Mouse (Mus musculus) embryo, embryonic 11.5 days (tissue): ENCODE data around the gene Gm10337.

Experiments used
- DNase-seq: peaks from one replicate; pipeline ENCODE4 v3.0.0-alpha.2; 2012; ENCODE audit warnings: low read depth, low spot score

The Gm10337 gene

DNA sequence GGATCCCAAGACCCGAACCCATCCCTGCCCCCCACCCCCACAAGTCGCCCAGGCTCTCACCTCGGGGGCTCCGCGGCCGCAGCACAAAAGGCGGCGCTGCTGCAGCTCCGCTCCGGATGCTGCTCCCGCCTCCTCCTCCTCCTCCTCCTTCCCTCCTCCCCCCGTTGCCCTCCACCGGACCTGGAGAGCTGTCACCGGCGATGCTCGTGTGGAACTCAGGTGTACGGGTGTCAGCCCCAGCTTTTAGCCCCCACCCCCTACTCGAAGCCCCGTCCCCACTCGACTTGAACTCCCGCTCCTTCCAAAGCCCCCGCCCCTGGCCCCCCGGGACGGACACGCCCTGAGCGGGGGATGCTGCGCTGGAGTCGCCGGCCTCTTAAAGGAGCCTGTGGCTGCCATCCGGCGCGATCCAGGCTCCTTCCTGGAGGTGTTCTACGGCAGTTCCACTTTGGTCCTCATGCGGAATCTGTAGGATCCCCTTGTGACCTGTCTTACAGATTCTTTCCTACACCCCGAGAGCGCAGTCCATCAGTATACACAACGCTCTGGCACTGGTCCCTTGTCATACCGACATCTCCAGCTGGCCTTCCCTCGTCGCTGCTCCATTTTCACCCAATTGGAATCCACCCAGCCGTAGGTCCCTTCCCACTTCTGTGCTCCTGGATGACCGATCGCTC, 13.3 kb downstream of the Gm10337 start, which contains the start of gene Map3k12:
Gene Map3k12 (minus strand): TSS at position 337 of the 677 bp plus-strand sequence.
- DNase-seq = no peak

DNA sequence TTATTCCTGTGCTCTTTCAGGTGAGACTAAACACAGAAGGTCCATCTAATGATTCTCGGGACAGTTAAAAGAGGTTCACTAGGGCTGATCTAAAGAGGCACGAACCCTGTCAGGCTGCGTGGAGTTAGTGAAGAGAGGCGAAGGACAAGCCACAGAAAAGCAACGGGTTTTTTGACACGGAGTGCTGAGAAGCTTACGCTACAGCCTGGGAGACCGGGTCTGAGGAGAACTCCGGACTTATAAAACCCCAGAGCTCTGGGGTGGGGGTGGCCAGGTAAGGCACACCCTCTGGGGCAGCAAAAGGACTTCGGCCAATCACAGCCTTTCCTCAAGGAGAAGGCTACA, 14.1 kb downstream of the Gm10337 start:
- no peak for DNase-seq

DNA sequence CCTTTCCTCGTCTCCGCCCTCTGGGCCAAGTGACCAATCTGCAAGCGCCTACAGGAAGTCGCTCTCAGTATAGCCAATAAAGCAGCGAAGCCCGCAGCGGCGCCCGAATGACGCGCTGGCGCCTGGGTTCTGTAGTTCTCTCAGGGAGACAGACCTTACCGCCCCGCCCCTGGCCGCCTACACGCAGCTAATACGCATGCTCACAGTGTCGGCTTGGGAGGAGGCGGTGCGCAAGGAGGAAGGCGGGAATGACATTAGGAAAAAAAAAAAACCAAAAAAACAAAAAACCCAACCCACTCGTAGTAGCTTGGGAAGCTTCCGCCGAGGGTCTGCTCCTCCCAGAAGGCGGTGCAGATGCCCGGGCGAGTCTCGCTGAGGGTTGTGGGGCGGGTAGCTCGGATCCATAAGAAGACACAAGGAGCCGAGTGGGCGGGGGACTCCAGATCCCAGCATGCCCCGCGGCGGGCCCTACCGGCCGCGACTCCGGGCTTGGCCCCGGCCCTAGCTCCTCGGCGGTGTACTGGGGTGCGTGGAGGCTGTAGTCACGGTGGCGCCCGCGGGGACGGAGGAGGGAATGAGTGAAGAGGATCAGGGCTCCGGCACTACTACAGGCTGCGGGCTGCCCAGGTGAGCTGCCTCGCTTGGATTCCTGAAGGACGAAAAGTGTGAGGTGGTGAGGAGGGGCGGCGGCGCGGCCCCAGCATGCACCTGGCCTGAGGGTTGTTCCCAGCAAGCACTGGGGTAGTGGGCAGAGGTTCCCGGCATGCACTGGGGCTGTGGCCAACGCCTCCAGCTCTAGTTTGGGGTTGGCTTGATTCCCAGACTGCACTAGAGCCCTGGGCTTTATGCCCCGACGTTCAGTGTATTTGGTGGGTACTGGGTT, 14.7 kb downstream of the Gm10337 start, which contains the start of gene Tarbp2:
Gene Tarbp2 (plus strand): TSS at position 217 of the 883 bp plus-strand sequence.
- peak; percentile 99 for DNase-seq

DNA sequence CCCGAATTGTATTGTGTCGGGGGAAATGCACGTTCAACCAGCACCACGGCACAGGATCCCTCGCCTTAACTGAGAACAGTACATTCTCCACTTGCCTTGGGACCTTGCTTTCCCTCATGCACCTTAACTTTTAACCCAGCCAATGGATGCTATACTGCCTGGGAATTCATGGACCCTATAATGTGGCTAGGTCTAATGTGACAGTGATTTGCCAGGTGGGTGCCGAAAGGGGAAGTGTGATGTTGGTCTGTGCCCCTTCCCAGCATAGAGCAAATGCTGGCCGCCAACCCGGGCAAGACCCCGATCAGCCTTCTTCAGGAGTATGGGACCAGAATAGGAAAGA, 15.3 kb downstream of the Gm10337 start:
- no peak for DNase-seq

DNA sequence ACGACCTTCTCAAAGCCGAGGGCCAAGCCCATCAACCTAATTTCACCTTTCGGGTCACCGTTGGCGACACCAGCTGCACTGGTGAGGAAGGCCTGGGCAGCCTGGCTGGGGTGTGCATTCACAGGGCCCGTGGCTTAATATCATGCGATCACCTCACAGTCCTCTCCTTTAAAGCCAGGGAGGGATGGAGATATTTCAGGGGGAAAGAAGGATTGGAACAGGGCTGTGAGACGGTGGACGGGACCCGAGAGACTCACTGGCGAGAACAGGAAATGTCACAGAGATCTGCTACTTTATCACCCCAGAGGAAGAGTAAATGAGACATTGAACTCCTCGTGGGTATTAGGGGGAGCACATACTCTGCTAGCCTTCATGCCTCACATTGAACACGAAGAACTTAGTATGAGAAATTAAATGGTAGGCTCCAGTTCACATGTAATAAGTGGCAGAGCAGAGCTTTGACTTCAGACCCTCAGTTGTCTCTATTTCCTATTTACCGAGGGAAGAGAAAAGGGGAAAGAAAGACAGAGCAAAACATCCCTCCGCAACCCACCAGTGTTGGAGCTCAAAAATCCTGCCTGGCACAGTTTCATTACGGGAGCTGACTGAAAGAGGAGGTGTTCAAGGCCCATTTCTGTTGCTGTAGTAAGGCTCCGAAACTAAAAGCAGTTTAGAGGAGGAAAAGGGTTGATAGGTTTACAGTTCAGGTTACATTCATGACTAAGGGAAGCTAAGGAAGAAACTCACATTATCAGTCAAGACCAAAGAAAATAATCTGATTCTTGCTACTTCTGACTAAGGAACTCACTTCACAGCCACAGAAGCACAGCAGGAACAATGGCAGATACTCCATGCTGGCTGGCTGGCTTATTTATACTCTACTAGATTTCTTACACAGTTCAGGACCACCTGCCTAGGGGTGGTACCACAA, 16.0 kb downstream of the Gm10337 start:
- no peak for DNase-seq

DNA sequence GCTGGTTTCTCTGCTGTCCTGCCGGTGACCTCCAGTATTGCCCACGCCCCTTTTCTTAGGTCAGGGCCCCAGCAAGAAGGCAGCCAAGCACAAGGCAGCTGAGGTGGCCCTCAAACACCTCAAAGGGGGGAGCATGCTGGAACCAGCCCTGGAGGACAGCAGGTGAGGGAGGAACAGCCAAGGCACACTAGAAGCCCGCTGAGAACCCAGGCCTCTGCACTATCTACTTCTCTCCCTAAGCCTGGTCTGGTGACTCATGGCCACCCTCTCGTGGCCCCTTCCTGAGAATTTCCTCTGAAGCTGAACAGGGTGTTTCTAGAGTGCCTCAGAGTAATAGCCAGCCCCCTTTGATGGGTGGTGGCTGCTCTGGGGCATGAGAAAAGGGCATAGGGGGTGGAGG, 16.9 kb downstream of the Gm10337 start:
- DNase-seq = no peak

DNA sequence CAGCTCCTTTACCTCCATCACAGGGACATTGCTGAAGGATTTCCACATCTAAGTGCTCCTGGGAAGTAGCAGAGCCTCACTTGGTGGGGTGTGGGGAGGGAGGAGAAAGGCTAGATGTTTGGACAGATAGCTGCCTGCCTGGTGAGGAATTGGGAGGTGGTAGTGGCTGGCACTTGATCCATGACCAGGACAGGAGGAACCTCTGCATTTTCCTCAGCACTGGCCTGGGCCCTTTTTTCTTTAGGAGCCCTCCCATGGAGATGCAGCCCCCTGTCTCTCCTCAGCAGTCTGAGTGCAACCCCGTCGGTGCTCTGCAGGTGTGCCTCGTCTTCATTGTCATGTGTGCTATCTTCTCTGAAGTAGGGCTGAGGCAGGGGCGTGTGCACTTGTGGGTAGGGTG, 18.0 kb downstream of the Gm10337 start:
- no peak for DNase-seq

DNA sequence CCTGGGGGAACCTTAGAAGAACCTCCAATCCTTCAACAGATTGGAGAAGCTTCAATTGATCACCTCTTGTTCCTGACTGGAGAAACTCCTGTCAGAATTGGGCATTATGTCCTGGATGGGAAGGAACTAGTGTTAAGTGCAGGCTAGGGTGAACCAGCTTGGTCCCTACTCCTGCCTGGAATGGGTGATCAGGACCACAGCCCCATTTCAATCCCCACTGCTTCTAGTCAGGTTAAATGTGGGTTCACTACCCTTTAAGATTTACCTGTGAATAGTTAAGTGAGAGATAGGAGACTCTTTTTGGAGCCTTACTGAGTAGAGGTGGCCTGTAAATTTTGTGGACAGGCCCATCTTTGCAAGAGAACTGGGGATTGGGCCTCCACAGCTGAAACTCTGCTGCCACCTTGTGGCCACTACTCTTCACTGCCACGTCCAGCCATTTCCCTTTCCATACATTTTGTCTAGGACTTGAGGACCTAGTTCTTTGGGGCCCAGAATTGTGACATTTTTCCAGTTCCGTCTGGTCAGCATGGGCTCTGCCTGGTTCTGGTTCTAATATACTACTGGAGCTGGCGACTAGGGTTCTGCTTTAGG, 21.5 kb downstream of the Gm10337 start, which contains the start of gene Npff:
Gene Npff (minus strand): TSS at position 51 of the 594 bp plus-strand sequence.
- DNase-seq = peak; percentile 62

DNA sequence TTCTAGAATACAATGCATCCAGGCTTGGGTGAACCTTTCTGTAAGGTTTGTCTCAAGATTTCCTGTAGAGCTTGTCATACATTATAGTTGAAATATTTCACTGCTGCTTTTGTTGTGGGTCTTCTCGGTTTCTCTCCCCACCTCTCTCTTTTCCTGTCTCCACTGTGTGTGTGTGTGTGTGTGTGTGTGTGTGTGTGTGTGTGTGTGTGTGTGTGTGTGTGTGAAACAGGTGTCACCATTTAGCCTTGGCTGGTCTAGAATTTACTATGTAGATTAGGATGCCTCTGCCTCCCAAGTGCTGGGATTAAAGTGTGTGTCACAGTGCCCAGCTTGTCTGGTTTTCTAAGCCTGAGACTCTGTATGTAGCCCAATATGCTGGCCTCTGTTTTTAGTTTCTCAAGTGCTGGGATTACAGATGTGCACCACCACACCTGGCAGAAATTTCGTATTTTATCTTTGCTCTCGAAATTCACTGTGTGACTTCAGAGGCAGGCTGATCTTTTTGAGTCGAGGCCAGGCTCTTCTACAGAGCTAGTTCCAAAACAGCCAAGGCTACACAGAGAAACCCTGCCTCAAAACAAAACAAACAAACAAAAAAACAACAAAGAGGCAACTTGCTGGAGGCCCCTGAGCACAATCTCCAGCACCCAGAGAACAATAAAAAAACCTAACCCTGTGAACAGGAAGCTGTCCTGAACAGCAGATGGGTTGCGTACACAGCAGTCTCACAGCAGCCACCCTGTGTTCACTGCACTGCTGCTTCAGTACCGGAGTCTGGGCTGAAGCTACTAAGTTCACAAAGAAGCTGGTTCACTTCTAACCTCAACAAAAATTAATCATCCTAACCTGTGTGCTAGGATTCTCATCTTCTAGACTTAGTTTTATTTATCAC, 22.8 kb downstream of the Gm10337 start:
- no peak for DNase-seq

DNA sequence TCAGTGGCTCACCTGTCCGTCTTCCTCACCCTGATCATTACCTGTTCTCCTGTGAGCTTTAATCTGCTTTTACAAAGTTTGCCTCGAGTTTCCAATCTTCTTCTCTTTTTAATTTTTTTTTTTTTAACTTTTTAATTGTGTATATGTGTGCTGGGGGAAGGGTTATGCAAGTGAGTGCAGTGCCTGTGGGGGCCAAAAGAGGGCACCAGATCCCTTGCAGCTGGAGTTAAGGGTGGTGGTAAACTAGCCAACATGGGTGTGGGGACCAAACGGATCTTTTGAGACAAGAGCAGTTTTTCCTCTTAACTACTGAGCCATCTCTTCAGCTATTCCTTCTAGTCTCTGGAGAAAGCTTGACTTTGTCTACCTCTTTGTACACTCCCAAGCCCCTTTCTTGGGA, 24.4 kb downstream of the Gm10337 start:
- no peak for DNase-seq

DNA sequence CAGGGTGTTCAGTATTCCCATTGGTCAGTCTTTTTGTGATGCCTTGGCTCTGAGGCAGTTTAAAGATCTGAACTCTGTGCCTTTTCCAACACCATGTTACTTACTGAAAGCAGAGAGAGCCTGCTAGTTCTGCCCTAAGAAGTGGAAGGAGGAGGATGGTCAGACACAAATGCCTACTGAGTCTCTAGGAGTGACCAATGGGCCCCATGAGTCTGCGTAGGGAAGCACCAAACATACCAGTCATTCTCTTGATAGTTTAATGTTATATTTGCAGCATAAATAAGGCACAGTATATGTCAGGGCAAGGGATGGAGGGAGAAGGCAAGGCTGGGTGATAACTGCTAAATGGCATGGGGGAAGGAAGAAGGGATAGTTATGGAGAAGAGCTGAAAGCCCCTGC, 24.9 kb downstream of the Gm10337 start:
- no peak for DNase-seq

DNA sequence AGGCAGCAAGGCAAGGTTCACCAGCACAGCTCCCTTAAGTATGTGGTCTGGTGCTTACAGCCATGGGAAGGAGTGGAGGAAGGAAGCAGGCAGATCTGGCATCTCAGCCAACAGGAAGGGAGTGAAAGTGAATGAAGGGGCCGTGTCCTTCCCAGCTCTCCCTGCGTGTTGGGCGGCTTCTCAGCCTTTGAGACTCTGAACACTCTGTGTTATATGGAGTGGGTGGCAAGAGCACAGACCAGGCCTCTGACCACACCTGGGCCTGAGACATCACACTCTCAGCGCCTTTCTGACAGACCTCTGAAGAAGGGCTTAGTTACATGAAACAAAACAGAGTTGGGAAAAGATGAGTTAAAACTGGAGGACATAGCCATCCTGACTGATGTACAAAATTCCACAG, 27.0 kb downstream of the Gm10337 start:
- DNase-seq = no peak

DNA sequence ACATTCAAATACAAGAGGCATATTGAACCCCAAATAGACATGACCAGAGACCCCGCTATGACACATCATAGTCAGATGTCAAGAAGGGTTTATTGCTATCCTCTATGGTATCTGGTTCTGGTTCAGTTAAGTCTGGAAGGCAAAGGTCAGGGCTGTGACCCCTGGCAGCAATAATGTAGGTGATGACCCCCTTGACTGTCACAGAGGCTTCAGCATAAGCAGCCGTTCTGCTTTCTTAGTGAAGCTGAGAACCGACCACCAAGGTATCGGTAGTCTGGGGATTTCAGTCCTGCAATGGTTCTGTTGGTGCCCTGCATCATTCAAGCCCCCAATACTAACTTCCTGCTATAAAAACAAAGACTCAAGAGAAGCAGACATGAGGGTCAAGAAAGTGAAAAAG, 28.1 kb downstream of the Gm10337 start:
- no peak for DNase-seq

DNA sequence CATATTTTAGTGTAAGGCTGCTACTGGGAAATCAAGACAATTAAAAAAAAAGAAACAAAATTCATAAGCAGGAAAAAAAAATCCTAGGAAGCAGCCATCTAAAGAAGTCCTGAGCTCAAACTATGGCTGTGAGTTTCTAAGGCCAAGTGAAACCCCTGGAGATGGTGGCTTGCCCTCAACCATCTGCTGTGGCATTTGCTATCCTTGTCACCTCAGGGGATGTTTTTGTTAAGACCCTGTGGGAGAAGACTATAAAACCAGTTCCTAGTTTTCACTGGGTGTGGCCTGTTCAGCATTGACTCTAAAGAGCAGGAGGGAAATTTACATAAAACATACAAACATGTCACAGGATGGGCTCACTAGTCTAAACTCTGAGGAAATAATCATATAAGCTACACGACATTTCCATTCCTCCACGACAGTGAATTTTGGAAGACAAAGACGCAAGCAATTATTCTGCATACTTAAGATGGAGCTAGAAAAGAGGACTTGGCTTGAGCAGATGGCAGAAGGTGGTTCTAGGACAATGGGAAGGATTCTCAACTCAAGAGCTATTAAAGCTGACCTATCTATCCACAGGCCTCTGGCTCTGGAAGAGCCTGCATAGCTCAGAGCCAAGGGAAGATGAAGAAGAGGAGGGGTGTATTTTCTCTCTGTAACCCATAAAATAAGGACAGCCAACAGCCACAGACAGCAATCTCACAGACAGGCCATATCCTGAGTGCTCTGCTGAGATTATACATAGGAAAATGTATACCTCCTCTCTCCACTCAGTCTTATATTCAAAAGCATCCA, 28.8 kb downstream of the Gm10337 start:
- no peak for DNase-seq

DNA sequence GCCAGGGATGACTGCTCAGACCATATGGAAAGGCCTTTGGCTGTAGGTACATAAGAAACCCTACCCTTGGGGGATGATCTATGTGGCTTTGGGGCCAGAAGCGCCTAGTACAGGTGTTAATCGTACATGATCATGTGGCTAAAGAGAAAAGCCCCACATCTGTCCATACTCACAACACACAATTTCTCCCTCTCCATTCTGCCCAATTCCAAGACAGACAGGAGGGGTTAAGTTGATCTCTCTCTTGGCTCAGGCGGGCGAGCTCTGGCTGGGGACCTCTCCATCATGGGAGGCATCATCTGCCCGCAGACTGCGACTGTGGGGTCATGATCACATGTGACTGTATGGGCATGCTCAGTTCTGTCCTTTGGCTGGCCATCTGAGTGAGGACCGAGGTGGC, 30.4 kb downstream of the Gm10337 start:
- no peak for DNase-seq

DNA sequence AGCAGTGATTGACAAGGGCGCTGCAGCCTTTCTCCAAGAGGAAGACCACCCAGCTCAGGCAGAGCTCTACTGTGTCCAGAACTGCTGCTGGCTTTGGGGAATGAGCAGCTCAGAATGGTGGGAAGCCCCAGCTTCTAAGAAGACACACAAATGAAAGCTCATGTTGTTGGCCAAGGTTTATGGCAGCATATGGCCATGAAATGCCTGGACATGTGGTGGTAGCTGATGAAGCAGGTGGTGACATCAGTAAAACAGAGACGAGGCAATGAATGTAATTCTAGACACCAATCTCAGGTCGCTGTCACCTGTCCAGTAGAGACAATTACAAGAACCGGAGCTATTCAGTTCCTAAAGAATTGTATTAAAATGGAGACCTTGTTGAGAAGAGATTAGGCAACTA, 41.3 kb downstream of the Gm10337 start:
- DNase-seq = no peak

DNA sequence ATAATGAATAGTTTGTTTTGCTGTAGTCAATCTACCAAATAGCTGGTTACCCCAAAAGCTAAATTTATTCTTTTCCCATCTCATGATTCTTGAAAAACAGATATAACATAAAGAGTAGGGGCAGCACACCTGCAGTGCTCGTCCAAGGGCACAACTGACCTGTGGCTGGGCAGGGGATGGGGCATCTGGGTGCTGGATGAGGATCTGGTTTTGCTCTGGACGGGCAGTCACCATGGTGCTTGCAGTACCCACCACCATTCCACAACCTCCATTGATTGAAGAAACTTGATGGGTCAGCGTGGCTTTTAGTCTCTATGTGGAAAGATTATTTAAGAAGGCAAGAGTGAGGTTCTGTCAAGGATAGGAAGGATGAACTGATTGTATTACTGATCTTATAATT, 42.7 kb downstream of the Gm10337 start:
- DNase-seq = no peak

DNA sequence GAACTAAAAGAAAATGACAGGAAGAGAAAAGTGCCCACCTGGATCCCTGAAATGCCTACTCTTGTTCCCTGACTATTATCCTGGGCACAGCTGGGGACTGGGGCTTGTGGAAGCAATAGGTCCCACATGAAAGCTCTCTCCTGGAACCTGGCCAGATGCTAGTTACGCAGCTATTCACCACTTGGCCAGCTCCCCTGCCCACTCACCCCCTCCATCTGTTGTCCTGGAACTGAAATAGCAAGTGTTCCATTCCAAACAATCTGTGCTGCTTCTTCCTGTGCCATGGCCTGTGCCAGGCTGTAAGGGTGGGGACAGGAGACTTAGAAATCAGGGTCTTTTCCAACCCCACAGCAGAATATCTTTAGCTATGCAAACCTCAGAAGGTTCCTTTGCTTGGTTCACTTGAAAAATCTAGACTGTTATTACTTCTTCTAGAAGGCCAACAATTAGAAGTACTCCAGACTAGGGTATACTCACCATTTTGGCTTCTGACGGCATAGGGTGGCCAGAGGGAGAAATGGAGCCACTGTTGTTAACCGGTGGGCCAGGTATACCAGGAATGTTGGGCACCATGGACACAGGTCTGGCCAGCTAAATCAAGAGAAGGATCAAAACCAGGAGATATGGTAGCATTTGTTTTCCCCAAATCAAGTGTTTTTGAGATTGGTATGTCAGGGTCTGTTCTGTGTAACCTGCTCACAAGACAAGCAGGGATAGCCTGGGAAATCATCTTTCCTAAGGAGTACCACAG, 43.3 kb downstream of the Gm10337 start:
- DNase-seq = no peak

DNA sequence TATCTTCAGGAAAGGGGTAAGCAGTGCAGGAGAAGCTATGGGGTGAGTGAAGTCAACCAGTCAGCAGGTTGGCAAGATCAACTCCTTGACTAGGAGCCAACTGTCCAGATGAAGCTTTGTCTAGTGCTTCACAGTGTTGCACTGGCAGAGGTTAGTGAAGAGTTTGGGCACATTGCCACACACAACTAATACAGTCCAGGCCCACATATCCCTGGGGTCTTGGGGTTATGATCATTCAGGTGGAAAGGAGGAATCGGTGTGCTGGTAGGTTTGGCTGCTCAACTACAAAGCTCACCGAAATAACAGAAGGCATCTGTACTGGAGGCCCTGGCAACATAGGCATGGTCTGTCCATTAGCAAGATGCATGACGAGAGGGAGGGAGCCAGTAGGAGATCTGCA, 44.0 kb downstream of the Gm10337 start:
- DNase-seq = no peak
